Mouse (Mus musculus): ENCODE data around the gene Olfr1383.
"Not testable (repeated sequence)": the region's sequence is repeated elsewhere in the genome, so short reads cannot be mapped to it uniquely, and the experiment has no call there.

DNA sequence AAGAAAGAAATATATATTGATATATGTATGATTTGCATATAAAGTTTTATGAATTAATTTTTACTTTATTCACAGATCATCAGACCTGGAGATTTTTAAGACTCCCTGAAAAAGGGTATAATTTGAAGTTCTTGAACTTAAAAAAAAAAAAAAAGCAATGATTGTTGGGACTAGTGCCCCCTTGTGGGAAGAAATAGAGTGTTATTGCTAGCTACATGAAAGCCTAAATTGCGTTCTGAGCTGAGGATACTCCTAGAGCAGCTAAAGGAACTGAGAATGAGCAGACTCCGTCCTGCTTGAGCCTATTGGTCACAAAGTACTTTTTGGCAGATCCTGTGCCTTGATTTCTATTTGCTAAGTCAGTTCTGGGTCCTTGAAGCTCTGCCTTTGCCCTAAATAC is 55.6 kb downstream of the Olfr1383 start:
- not testable (repeated sequence) for TF ChIP-seq CTCF (IDR thresholded peaks at IDR 0.05; ENCODE audit: control insufficient read depth, insufficient read depth, insufficient replicate concordance, low read depth, low read length); POLR2A (IDR thresholded peaks at IDR 0.05; ENCODE audit: control insufficient read depth, low read depth, low read length)

All from testis, adult 2 months (tissue).